Mouse (Mus musculus): ENCODE data around the gene Vinac1. TPM values are rescaled to one million over a fixed set of nuclear protein-coding genes. Genes with fewer than 3 reads are reported as not detected.
"Not testable (repeated sequence)": the region's sequence is repeated elsewhere in the genome, so short reads cannot be mapped to it uniquely, and the experiment has no call there.

The Vinac1 gene
- polyA plus RNA-seq, 1 experiment from 2014 or later, result 0.77 TPM

GRCm38 (mm10) chr2:129038426-129038936, 9.5 kb downstream of the Vinac1 start:
- Histone ChIP-seq H3K9me3 (no peaks in the 10 kb centered on the region), H3K27ac (no peak overlapping the region), H3K4me2 (peak overlapping the region; percentile 97), H3K4me1 (replicated peaks) (peaks cover 14% of the 10 kb centered on the region), H3K36me3 (no peaks in the 10 kb centered on the region), H3K9ac (peak overlapping the region; percentile 80), H3K27me3 (peaks cover 41% of the 10 kb centered on the region), H3K4me3 (peak overlapping the region; percentile 50)
- WGBS, result 37% methylated on average over 15 of the region's 15 CpGs
- peak; percentile 12; the same call in 1 of the 2 replicates for ATAC-seq (ENCODE audit: low FRiP score)

GRCm38 (mm10) chr2:129035381-129035780, 12.6 kb downstream of the Vinac1 start:
- H3K9ac ChIP-seq, result no peak overlapping the region
- H3K4me3 ChIP-seq, result no peak overlapping the region
- H3K27me3 ChIP-seq, result peaks cover 35% of the 10 kb centered on the region
- H3K9me3 ChIP-seq, result no peaks in the 10 kb centered on the region
- H3K4me2 ChIP-seq, result no peak overlapping the region
- peaks cover 14% of the 10 kb centered on the region for H3K4me1 ChIP-seq (replicated peaks)
- no peak for ATAC-seq (ENCODE audit: low FRiP score)
- WGBS, result 84% methylated on average over 5 of the region's 5 CpGs
- no peaks in the 10 kb centered on the region for H3K36me3 ChIP-seq
- no peak overlapping the region for H3K27ac ChIP-seq

- H3K27me3 ChIP-seq, result no peaks in the 10 kb centered on the region
- no peak overlapping the region for H3K4me3 ChIP-seq
- 81% methylated on average over 9 of the region's 9 CpGs for WGBS
- H3K4me1 ChIP-seq (replicated peaks), result no peaks in the 10 kb centered on the region
- no peak overlapping the region for H3K4me2 ChIP-seq
- no peaks in the 10 kb centered on the region for H3K9me3 ChIP-seq
- peaks cover 8% of the 10 kb centered on the region for H3K36me3 ChIP-seq
- no peak overlapping the region for H3K27ac ChIP-seq
- ATAC-seq (ENCODE audit: low FRiP score), result no peak
- H3K9ac ChIP-seq, result no peak overlapping the region
Observed at GRCm38 (mm10) chr2:129024820-129025219, 23.2 kb downstream of the Vinac1 start.

GRCm38 (mm10) chr2:129020106-129020505, 27.9 kb downstream of the Vinac1 start:
- no peaks in the 10 kb centered on the region for H3K9me3 ChIP-seq
- peaks cover 29% of the 10 kb centered on the region for H3K36me3 ChIP-seq
- H3K27ac ChIP-seq, result no peak overlapping the region
- no peak overlapping the region for H3K4me2 ChIP-seq
- H3K4me1 ChIP-seq (replicated peaks), result no peaks in the 10 kb centered on the region
- no peak overlapping the region for H3K4me3 ChIP-seq
- 87% methylated on average over 2 of the region's 2 CpGs for WGBS
- no peak for ATAC-seq (ENCODE audit: low FRiP score)
- H3K27me3 ChIP-seq, result no peaks in the 10 kb centered on the region
- no peak overlapping the region for H3K9ac ChIP-seq

GRCm38 (mm10) chr2:129008867-129009266, 39.1 kb downstream of the Vinac1 start:
- H3K9me3 ChIP-seq; H3K36me3 ChIP-seq; H3K27ac ChIP-seq; H3K27me3 ChIP-seq; H3K9ac ChIP-seq; H3K4me3 ChIP-seq; H3K4me1 ChIP-seq (replicated peaks); ATAC-seq (ENCODE audit: low FRiP score); H3K4me2 ChIP-seq: not testable (repeated sequence)
- 85% methylated on average over 2 of the region's 2 CpGs for WGBS

- no peaks in the 10 kb centered on the region for H3K27me3 ChIP-seq
- no peaks in the 10 kb centered on the region for H3K4me1 ChIP-seq (replicated peaks)
- no peaks in the 10 kb centered on the region for H3K9me3 ChIP-seq
- H3K4me2 ChIP-seq, result no peak overlapping the region
- H3K4me3 ChIP-seq, result no peak overlapping the region
- no peak overlapping the region for H3K27ac ChIP-seq
- WGBS, result 76% methylated on average over 4 of the region's 4 CpGs
- H3K36me3 ChIP-seq, result no peaks in the 10 kb centered on the region
- H3K9ac ChIP-seq, result no peak overlapping the region
- ATAC-seq (ENCODE audit: low FRiP score), result no peak
Observed at GRCm38 (mm10) chr2:129006194-129006749, 41.7 kb downstream of the Vinac1 start.

GRCm38 (mm10) chr2:129004872-129005271, 43.1 kb downstream of the Vinac1 start:
- Histone ChIP-seq H3K27me3 (no peaks in the 10 kb centered on the region), H3K9ac (no peak overlapping the region), H3K9me3 (no peaks in the 10 kb centered on the region), H3K36me3 (no peaks in the 10 kb centered on the region), H3K4me2 (no peak overlapping the region), H3K4me3 (no peak overlapping the region), H3K4me1 (replicated peaks) (no peaks in the 10 kb centered on the region), H3K27ac (no peak overlapping the region)
- ATAC-seq (ENCODE audit: low FRiP score), result no peak

GRCm38 (mm10) chr2:128984746-128985145, 63.2 kb downstream of the Vinac1 start:
- Histone ChIP-seq H3K27me3 (no peaks in the 10 kb centered on the region), H3K27ac (no peak overlapping the region), H3K9ac (no peak overlapping the region), H3K4me2 (no peak overlapping the region), H3K4me3 (no peak overlapping the region), H3K9me3 (no peaks in the 10 kb centered on the region), H3K4me1 (replicated peaks) (no peaks in the 10 kb centered on the region), H3K36me3 (no peaks in the 10 kb centered on the region)
- no peak for ATAC-seq (ENCODE audit: low FRiP score)
- WGBS, result 91% methylated on average over 3 of the region's 3 CpGs

- Histone ChIP-seq H3K36me3 (no peaks in the 10 kb centered on the region), H3K27ac (no peak overlapping the region), H3K4me2 (no peak overlapping the region), H3K27me3 (no peaks in the 10 kb centered on the region), H3K4me3 (no peak overlapping the region), H3K9ac (no peak overlapping the region), H3K4me1 (replicated peaks) (no peaks in the 10 kb centered on the region), H3K9me3 (no peaks in the 10 kb centered on the region)
- WGBS, result 78% methylated on average over 4 of the region's 4 CpGs
- ATAC-seq (ENCODE audit: low FRiP score), result no peak
Observed at GRCm38 (mm10) chr2:128975572-128975971, 72.4 kb downstream of the Vinac1 start.

Other genes starting within 250 kb of the Vinac1 start
- 36.3 and 39.0 TPM in 2 replicates for gene Tmem87b, start 230.1 kb downstream of the Vinac1 start, polyA plus RNA-seq (2015; fragmentation: Nextera tagmentation; extraction: Ambion mirVana)
- gene Fbln7, start 185.2 kb downstream of the Vinac1 start, polyA plus RNA-seq (2015; fragmentation: Nextera tagmentation; extraction: Ambion mirVana), result 1.2 and 1.8 TPM in 2 replicates
- 11.2 and 11.9 TPM in 2 replicates for gene Zc3h8, start 104.1 kb downstream of the Vinac1 start, polyA plus RNA-seq (2015; fragmentation: Nextera tagmentation; extraction: Ambion mirVana)
- 3.5 and 3.8 TPM in 2 replicates for gene Zc3h6, start 80.8 kb downstream of the Vinac1 start, polyA plus RNA-seq (2015; fragmentation: Nextera tagmentation; extraction: Ambion mirVana)
- gene Gm10762, start 80.4 kb downstream of the Vinac1 start, polyA plus RNA-seq (2015; fragmentation: Nextera tagmentation; extraction: Ambion mirVana), result 22.6 and 23.7 TPM in 2 replicates
- 33.0 and 33.8 TPM in 2 replicates for gene Ttl, start 17.8 kb upstream of the Vinac1 start, polyA plus RNA-seq (2015; fragmentation: Nextera tagmentation; extraction: Ambion mirVana)
- 15.4 and 19.3 TPM in 2 replicates for gene Polr1b, start 52.8 kb upstream of the Vinac1 start, polyA plus RNA-seq (2015; fragmentation: Nextera tagmentation; extraction: Ambion mirVana)
- 24.4 and 24.5 TPM in 2 replicates for gene Chchd5, start 81.5 kb upstream of the Vinac1 start, polyA plus RNA-seq (2015; fragmentation: Nextera tagmentation; extraction: Ambion mirVana)
- 47.2 and 48.2 TPM in 2 replicates for gene Slc20a1, start 150.6 kb upstream of the Vinac1 start, polyA plus RNA-seq (2015; fragmentation: Nextera tagmentation; extraction: Ambion mirVana)
- gene Ckap2l, start 249.0 kb upstream of the Vinac1 start, polyA plus RNA-seq (2015; fragmentation: Nextera tagmentation; extraction: Ambion mirVana), result 10.1 and 11.1 TPM in 2 replicates

Measured in hindbrain, embryonic 13.5 days (tissue).